In genomic region chr6:72355066-72355911, GRCm38 (mm10) we compare ENCODE assay signal across 8 mouse cellular contexts. TPM values are rescaled to one million over a fixed set of nuclear protein-coding genes. Genes with fewer than 3 reads are reported as not detected.
DNase-seq lines count a peak whose midpoint lies in the region; ATAC-seq and TF ChIP-seq lines count a peak whose summit lies in the region.

Gene Tmem150a, plus strand, starts transcription at chr6:72355447.

- H3K4me1 ChIP-seq in ES-Bruce4 (ENCODE audit: control insufficient read depth, insufficient read depth, low read length) = no peaks in the 10 kb centered on the region
- 0 out of 2 replicates have a peak, but pooled peaks cover 6% of the 10 kb centered on the region for H3K4me1 ChIP-seq in forebrain, postnatal 0 days (ENCODE audit: insufficient read depth)
- peaks cover 61% of the 10 kb centered on the region for H3K4me1 ChIP-seq in lung, embryonic 15.5 days
- peaks cover 11% of the 10 kb centered on the region for H3K4me1 ChIP-seq in olfactory bulb, adult 2 months (ENCODE audit: control insufficient read depth, insufficient read depth, low read length)

- no peak for TF ChIP-seq CTCF in ES-Bruce4 (IDR thresholded peaks at IDR 0.05; ENCODE audit: low read depth, low read length)
- TF ChIP-seq CTCF in forebrain, postnatal 0 days (IDR thresholded peaks at IDR 0.05; ENCODE audit: low read depth) = peak; percentile 46
- TF ChIP-seq CTCF in olfactory bulb, adult 2 months (IDR thresholded peaks at IDR 0.05; ENCODE audit: insufficient read depth, low read depth, low read length) = no peak; the same call in 1 of the 2 replicates

- DNase-seq in cerebellum, adult 11 months = peak; percentile 66
- peak; percentile 82 for DNase-seq in forebrain, postnatal 0 days
- DNase-seq in heart, postnatal 25 days (ENCODE audit: low spot score) = peak; percentile 77
- DNase-seq in layer of hippocampus, adult 18-20 months (ENCODE audit: low spot score in 2 of 2) = peak; percentile 50 to 76
- peak; percentile 17 to 35 for DNase-seq in thymus, postnatal 10 days (ENCODE audit: low spot score in 2 of 2)

- peak within 1 kb of the TSS; percentile 93 for H3K4me2 ChIP-seq in forebrain, postnatal 0 days (ENCODE audit: low read depth)
- H3K4me2 ChIP-seq in lung, embryonic 15.5 days = peak within 1 kb of the TSS; percentile 97

- peak; percentile 93 for ATAC-seq in forebrain, postnatal 0 days
- peak; percentile 89 for ATAC-seq in lung, embryonic 15.5 days (ENCODE audit: borderline replicate concordance, extremely low read depth, low FRiP score, low TSS enrichment)

- H3K4me3 ChIP-seq in ES-Bruce4 (ENCODE audit: low read depth, low read length) = peak within 1 kb of the TSS; percentile 75
- H3K4me3 ChIP-seq in forebrain, postnatal 0 days (ENCODE audit: low read depth, low read length) = peak within 1 kb of the TSS; percentile 69
- H3K4me3 ChIP-seq in lung, embryonic 15.5 days = peak within 1 kb of the TSS; percentile 62
- H3K4me3 ChIP-seq in olfactory bulb, adult 2 months (ENCODE audit: insufficient read depth, low read depth, low read length) = peak within 1 kb of the TSS; percentile 65

- TF ChIP-seq EP300 in ES-Bruce4 (IDR thresholded peaks at IDR 0.05; ENCODE audit: insufficient read depth, low read depth, low read length) = no peak

- no peak for TF ChIP-seq POLR2A in ES-Bruce4 (IDR thresholded peaks at IDR 0.05; ENCODE audit: insufficient read depth, low read length)
- TF ChIP-seq POLR2A in olfactory bulb, adult 2 months (IDR thresholded peaks at IDR 0.05; ENCODE audit: insufficient read depth, low read depth, low read length) = no peak

- H3K9me3 ChIP-seq in ES-Bruce4 (replicated peaks; ENCODE audit: control insufficient read depth, insufficient read depth, low read length, poor library complexity, severe bottlenecking) = no peaks in the 10 kb centered on the region
- no peaks in the 10 kb centered on the region for H3K9me3 ChIP-seq in forebrain, postnatal 0 days (ENCODE audit: low read length)
- H3K9me3 ChIP-seq in lung, embryonic 15.5 days = no peaks in the 10 kb centered on the region

- intact Hi-C loops in heart, postnatal 25 days (cut with DNase I) = no loop called here

- no peak within 1 kb of the TSS for H3K27ac ChIP-seq in ES-Bruce4 (ENCODE audit: insufficient read depth, low read length)
- peak within 1 kb of the TSS; percentile 71 for H3K27ac ChIP-seq in forebrain, postnatal 0 days (ENCODE audit: low read depth, low read length)
- peak within 1 kb of the TSS; percentile 83 for H3K27ac ChIP-seq in lung, embryonic 15.5 days
- H3K27ac ChIP-seq in olfactory bulb, adult 2 months (ENCODE audit: insufficient read depth, low read depth, low read length) = peak within 1 kb of the TSS; percentile 13; the same call in 1 of the 2 replicates

- H3K9ac ChIP-seq in ES-Bruce4 (ENCODE audit: low read depth, poor library complexity, severe bottlenecking) = peak within 1 kb of the TSS; percentile 76
- peak within 1 kb of the TSS; percentile 88 for H3K9ac ChIP-seq in forebrain, postnatal 0 days
- peak within 1 kb of the TSS; percentile 60 for H3K9ac ChIP-seq in lung, embryonic 15.5 days

- no peaks in the 10 kb centered on the region for H3K27me3 ChIP-seq in ES-Bruce4 (ENCODE audit: control insufficient read depth, insufficient read depth, low read length, poor library complexity, severe bottlenecking)
- no peaks in the 10 kb centered on the region for H3K27me3 ChIP-seq in forebrain, postnatal 0 days (ENCODE audit: insufficient read depth, low read length)
- H3K27me3 ChIP-seq in lung, embryonic 15.5 days = no peaks in the 10 kb centered on the region

- 6% methylated on average over 70 of the region's 71 CpGs for WGBS in forebrain, postnatal 0 days
- WGBS in lung, embryonic 15.5 days = under 1% methylated on average over 69 of the region's 71 CpGs
- WGBS in olfactory bulb, adult 2 months = under 1% methylated on average over 70 of the region's 71 CpGs

- H3K36me3 ChIP-seq in ES-Bruce4 (ENCODE audit: control insufficient read depth, insufficient read depth, low read length, poor library complexity, severe bottlenecking) = peaks cover 11% of the 10 kb centered on the region
- H3K36me3 ChIP-seq in forebrain, postnatal 0 days (ENCODE audit: insufficient read depth) = peaks cover 31% of the 10 kb centered on the region
- peaks cover 25% of the 10 kb centered on the region for H3K36me3 ChIP-seq in lung, embryonic 15.5 days

RNA-seq across cellular contexts. Expression of gene Tmem150a, which starts in this region (rescaled TPM):
- polyA plus RNA-seq in ES-Bruce4 (2011; ENCODE audit: insufficient read depth, insufficient read length, low read depth, missing spikeins) = 11.0 and 13.0 TPM in 2 replicates
- 22.9 and 24.3 TPM in 2 replicates for total RNA-seq in forebrain, postnatal 0 days (2014; rRNA removed)
- polyA plus RNA-seq in forebrain, postnatal 0 days (2015; fragmentation: Nextera tagmentation; extraction: Ambion mirVana) = 17.2 and 17.5 TPM in 2 replicates
- 10 to 100 TPM; 18.0 to 21.1 TPM for total RNA-seq in heart, postnatal 25 days (2021)
- 1 to 10 TPM; 8.4 to 9.2 TPM for total RNA-seq in layer of hippocampus, adult 18-20 months (2021)
- polyA plus RNA-seq in lung, embryonic 15.5 days (2015; fragmentation: Nextera tagmentation; extraction: Ambion mirVana) = 12.1 and 12.2 TPM in 2 replicates
- polyA plus RNA-seq in olfactory bulb, adult 2 months (2012; ENCODE audit: insufficient read depth, insufficient read length, low replicate concordance, missing spikeins) = not detected in 2 replicates

Comparison
In these comparisons a context has a peak if more than half of its experiments do, and no peak if none do; other contexts are left out.
1. RNA of gene Tmem150a (polyA plus RNA-seq): 17.2 to 17.5 TPM in forebrain, postnatal 0 days, 11.0 to 13.0 TPM in ES-Bruce4 and 12.1 to 12.2 TPM in lung, embryonic 15.5 days; not detected in olfactory bulb, adult 2 months; every median in the first group is over 10 times any median in the second.
2. DNase-seq: peak in every context shown above with its lines; median percentile 82 in forebrain, postnatal 0 days; 77 in heart, postnatal 25 days; 66 in cerebellum, adult 11 months; 63 in layer of hippocampus, adult 18-20 months; 26 in thymus, postnatal 10 days.
3. Peak in every context shown above with its lines, with median percentiles within 50 percentile points of each other: H3K4me3 ChIP-seq and H3K9ac ChIP-seq.